Mouse (Mus musculus) spleen, postnatal 4 days (tissue): ENCODE results near the gene Gpd2.

Source experiments
- DNase-seq, 2 experiments: peaks; one replicate each; pipeline ENCODE4 v3.0.0; 2022; ENCODE audit warnings: low spot score in 2 of 2

Gpd2 gene

GRCm38 (mm10) chr2:57387816-57388215 lies 150.4 kb downstream of the Gpd2 start:
- DNase-seq, result peak in 1 of 2 experiments; percentile 32

GRCm38 (mm10) chr2:57395071-57395470 lies 157.6 kb downstream of the Gpd2 start:
- peak in 1 of 2 experiments; percentile 20 for DNase-seq

GRCm38 (mm10) chr2:57396061-57396460 lies 158.6 kb downstream of the Gpd2 start:
- peak in 1 of 2 experiments; percentile 35 for DNase-seq

- DNase-seq, result no peak
Observed at GRCm38 (mm10) chr2:57397727-57398126, 160.3 kb downstream of the Gpd2 start.

- DNase-seq, result no peak
Observed at GRCm38 (mm10) chr2:57407414-57408019, 170.1 kb downstream of the Gpd2 start.

- DNase-seq, result no peak
Observed at GRCm38 (mm10) chr2:57408413-57408812, 171.0 kb downstream of the Gpd2 start.

GRCm38 (mm10) chr2:57411551-57411950 lies 174.1 kb downstream of the Gpd2 start:
- no peak for DNase-seq

- DNase-seq, result no peak
Observed at GRCm38 (mm10) chr2:57414550-57415160, 177.2 kb downstream of the Gpd2 start.

GRCm38 (mm10) chr2:57416711-57417110 lies 179.3 kb downstream of the Gpd2 start:
- no peak for DNase-seq
